Mouse (Mus musculus) C2C12 (cell line): ENCODE data around the gene Rabgap1l. TPM values are rescaled to one million over a fixed set of nuclear protein-coding genes. Genes with fewer than 3 reads are reported as not detected.

Experiments
- H3K27me3 ChIP-seq: one replicate; pipeline ENCODE4 v1.6.1; 2011; ENCODE audit not compliant: control insufficient read depth, insufficient read depth, insufficient read length
- H3K36me3 ChIP-seq: one replicate; pipeline ENCODE4 v1.6.1; 2011; ENCODE audit not compliant: control insufficient read depth, insufficient read depth
- H3K4me3 ChIP-seq: one replicate; pipeline ENCODE4 v1.5.1; 2011; ENCODE audit warnings: mild to moderate bottlenecking, control low read depth; ENCODE audit not compliant: poor library complexity, insufficient read depth, severe bottlenecking
- H3K79me2 ChIP-seq: one replicate; pipeline ENCODE4 v1.6.1; 2011; ENCODE audit not compliant: control insufficient read depth, insufficient read depth
- H3K79me3 ChIP-seq: one replicate; pipeline ENCODE4 v1.6.1; 2011; ENCODE audit warnings: low read depth, control low read depth
- H3ac ChIP-seq: one replicate; pipeline ENCODE3; 2011; ENCODE audit warnings: low read depth; ENCODE audit not compliant: control insufficient read depth, insufficient read length
- CEBPB ChIP-seq: IDR thresholded peaks from one replicate; pipeline ENCODE4 v1.6.1; 2011; ENCODE audit warnings: low read depth, mild to moderate bottlenecking, control low read depth, moderate library complexity
- CTCF ChIP-seq: IDR thresholded peaks from one replicate; pipeline ENCODE4 v1.5.1; 2011; ENCODE audit not compliant: control insufficient read depth, insufficient read depth, insufficient read length
- FOSL1 ChIP-seq: IDR thresholded peaks from one replicate; pipeline ENCODE4 v1.8.0; 2011; ENCODE audit warnings: mild to moderate bottlenecking, low read length; ENCODE audit not compliant: poor library complexity, insufficient read depth, severe bottlenecking
- MAX ChIP-seq: IDR thresholded peaks from one replicate; pipeline ENCODE4 v1.6.1; 2011; ENCODE audit warnings: mild to moderate bottlenecking, control low read depth
- MYOD1 ChIP-seq: IDR thresholded peaks from one replicate; pipeline ENCODE4 v1.6.1; 2011; ENCODE audit warnings: low read depth; ENCODE audit not compliant: control insufficient read depth, insufficient read length
- MYOG ChIP-seq: IDR thresholded peaks from one replicate; pipeline ENCODE4 v1.6.1; 2011; ENCODE audit not compliant: control insufficient read depth, insufficient read length; ENCODE audit errors: extremely low read depth
- USF1 ChIP-seq: IDR thresholded peaks from one replicate; pipeline ENCODE4 v1.6.1; 2011; ENCODE audit warnings: low read depth, mild to moderate bottlenecking, control low read depth, moderate library complexity
- polyA plus RNA-seq: library from polyadenylated mRNA; unstranded; fragments of >200 nt; fragmentation: generic; extraction: Trizol; gene quantifications from one replicate; pipeline ENCODE4 v1.2.1, GENCODE M21; 2012; ENCODE audit warnings: missing spikeins

Rabgap1l gene
- polyA plus RNA-seq, 1 experiment, result 3.2 TPM

- Histone ChIP-seq H3K27me3 (no peaks in the 10 kb centered on the region), H3K79me3 (no peaks in the 10 kb centered on the region)
These were observed 497.7 kb downstream of the Rabgap1l start for GRCm38 (mm10) chr1:160295323-160295722.

GRCm38 (mm10) chr1:160293488-160293887, 499.5 kb downstream of the Rabgap1l start:
- H3K79me2 ChIP-seq, result no peaks in the 10 kb centered on the region
- no peaks in the 10 kb centered on the region for H3K79me3 ChIP-seq
- H3K36me3 ChIP-seq, result no peaks in the 10 kb centered on the region
- H3ac ChIP-seq, result no peak overlapping the region
- H3K27me3 ChIP-seq, result no peaks in the 10 kb centered on the region
- TF ChIP-seq USF1, result peak; percentile 75
- no peak for TF ChIP-seq CEBPB
- H3K4me3 ChIP-seq, result no peak overlapping the region

More at GRCm38 (mm10) chr1:160295323-160295722, 497.7 kb downstream of the Rabgap1l start:
- Histone ChIP-seq H3K4me3 (no peak overlapping the region), H3K79me2 (no peaks in the 10 kb centered on the region), H3K36me3 (no peaks in the 10 kb centered on the region), H3ac (no peak overlapping the region)
- TF ChIP-seq FOSL1, result no peak
- TF ChIP-seq CTCF, result no peak
- no peak for TF ChIP-seq USF1
- TF ChIP-seq CEBPB, result no peak
- TF ChIP-seq MYOG, result no peak
- TF ChIP-seq MYOD1, result no peak
- no peak for TF ChIP-seq MAX

GRCm38 (mm10) chr1:160292058-160292457, 501.0 kb downstream of the Rabgap1l start:
- no peaks in the 10 kb centered on the region for H3K79me2 ChIP-seq
- H3K27me3 ChIP-seq, result no peaks in the 10 kb centered on the region
- no peak for TF ChIP-seq MAX
- no peak for TF ChIP-seq CTCF
- TF ChIP-seq MYOD1, result no peak
- no peak for TF ChIP-seq MYOG
- TF ChIP-seq FOSL1, result no peak
- no peak for TF ChIP-seq USF1
- no peak for TF ChIP-seq CEBPB
- no peaks in the 10 kb centered on the region for H3K79me3 ChIP-seq
- H3K4me3 ChIP-seq, result no peak overlapping the region
- no peak overlapping the region for H3ac ChIP-seq
- H3K36me3 ChIP-seq, result no peaks in the 10 kb centered on the region

GRCm38 (mm10) chr1:160290242-160290641, 502.8 kb downstream of the Rabgap1l start:
- Histone ChIP-seq H3ac (no peak overlapping the region), H3K36me3 (no peaks in the 10 kb centered on the region), H3K79me2 (no peaks in the 10 kb centered on the region), H3K4me3 (no peak overlapping the region), H3K27me3 (no peaks in the 10 kb centered on the region), H3K79me3 (no peaks in the 10 kb centered on the region)
- TF ChIP-seq MYOD1 (no peak), MYOG (no peak), USF1 (no peak), CTCF (no peak)

GRCm38 (mm10) chr1:160287058-160287645, 505.9 kb downstream of the Rabgap1l start:
- no peaks in the 10 kb centered on the region for H3K79me3 ChIP-seq
- H3K36me3 ChIP-seq, result no peaks in the 10 kb centered on the region
- no peak overlapping the region for H3ac ChIP-seq
- H3K4me3 ChIP-seq, result no peak overlapping the region
- H3K79me2 ChIP-seq, result no peaks in the 10 kb centered on the region
- no peak for TF ChIP-seq MYOG
- no peak for TF ChIP-seq MAX
- TF ChIP-seq CTCF, result no peak
- TF ChIP-seq FOSL1, result no peak
- TF ChIP-seq CEBPB, result no peak
- TF ChIP-seq USF1, result no peak
- no peak for TF ChIP-seq MYOD1
- no peaks in the 10 kb centered on the region for H3K27me3 ChIP-seq

- Histone ChIP-seq H3K79me2 (no peaks in the 10 kb centered on the region), H3K36me3 (no peaks in the 10 kb centered on the region), H3K4me3 (no peak overlapping the region), H3K79me3 (no peaks in the 10 kb centered on the region), H3ac (no peak overlapping the region), H3K27me3 (no peaks in the 10 kb centered on the region)
- no peak for TF ChIP-seq FOSL1
- no peak for TF ChIP-seq MYOD1
- TF ChIP-seq CTCF, result no peak
- TF ChIP-seq CEBPB, result no peak
- no peak for TF ChIP-seq MAX
- TF ChIP-seq USF1, result no peak
- no peak for TF ChIP-seq MYOG
These were observed 506.5 kb downstream of the Rabgap1l start for GRCm38 (mm10) chr1:160286400-160287057.
